Mouse (Mus musculus) olfactory bulb, adult 2 months (tissue): ENCODE data around the gene Agmat. TPM values are rescaled to one million over a fixed set of nuclear protein-coding genes. Genes with fewer than 3 reads are reported as not detected.
A peak's percentile ranks its signal among the peaks of the same experiment; 100 is the strongest.
"Not testable (repeated sequence)": the region's sequence is repeated elsewhere in the genome, so short reads cannot be mapped to it uniquely, and the experiment has no call there.

Experiments used
- H3K27ac ChIP-seq: fragments of 200-500 bp; 2 replicates; pipeline ENCODE4 v1.5.1; 2012; ENCODE audit warnings: low read depth, low read length; ENCODE audit not compliant: insufficient read depth
- H3K4me1 ChIP-seq: fragments of 200-500 bp; 2 replicates; pipeline ENCODE4 v1.6.1; 2012; ENCODE audit warnings: low read length; ENCODE audit not compliant: control insufficient read depth, insufficient read depth
- H3K4me3 ChIP-seq: fragments of 200-500 bp; 2 replicates; pipeline ENCODE4 v1.5.1; 2012; ENCODE audit warnings: mild to moderate bottlenecking, low read depth, low read length, moderate library complexity; ENCODE audit not compliant: insufficient read depth
- CTCF ChIP-seq: fragments of 200-500 bp; IDR thresholded peaks from 2 replicates; pipeline ENCODE4 v1.5.1; 2012; ENCODE audit warnings: low read depth, mild to moderate bottlenecking, low read length, moderate library complexity; ENCODE audit not compliant: insufficient read depth
- POLR2A ChIP-seq: fragments of 200-500 bp; IDR thresholded peaks from 2 replicates; pipeline ENCODE4 v1.6.1; 2012; ENCODE audit warnings: mild to moderate bottlenecking, low read depth, low read length, moderate library complexity; ENCODE audit not compliant: insufficient read depth
- WGBS: fragments of 180-500 bp; shearing (Covaris S2); methylation state at CpG from one replicate; pipeline ENCODE4 v1.1.7; 2018; 5-methylcytosine and 5-hydroxymethylcytosine counted together
- polyA plus RNA-seq: library from polyadenylated mRNA; stranded (reverse); fragments of >200 nt; gene quantifications from 2 replicates; pipeline ENCODE4 v1.2.4, GENCODE M21; 2012; ENCODE audit warnings: low replicate concordance; ENCODE audit not compliant: missing spikeins, insufficient read depth, insufficient read length

Agmat gene
- polyA plus RNA-seq, 1 experiment, result not detected

GRCm38 (mm10) chr4:141766316-141766667, 19.8 kb downstream of the Agmat start:
- WGBS, result 34% methylated on average over 8 of the region's 8 CpGs
- peaks cover 17% of the 10 kb centered on the region for H3K4me1 ChIP-seq
- TF ChIP-seq CTCF, result no peak
- no peak for TF ChIP-seq POLR2A
- no peak overlapping the region for H3K27ac ChIP-seq
- H3K4me3 ChIP-seq, result no peak overlapping the region

GRCm38 (mm10) chr4:141766668-141767352, 20.3 kb downstream of the Agmat start:
- TF ChIP-seq CTCF, result no peak
- TF ChIP-seq POLR2A, result no peak
- no peak overlapping the region for H3K4me3 ChIP-seq
- H3K4me1 ChIP-seq, result peaks cover 17% of the 10 kb centered on the region
- WGBS, result 24% methylated on average over 19 of the region's 19 CpGs
- H3K27ac ChIP-seq, result no peak overlapping the region

- Histone ChIP-seq H3K27ac (peak overlapping the region; percentile 4; the same call in 1 of the 2 replicates), H3K4me1 (peaks cover 17% of the 10 kb centered on the region), H3K4me3 (no peak overlapping the region)
- WGBS, result 66% methylated on average over 19 of the region's 19 CpGs
- TF ChIP-seq CTCF, result no peak
- TF ChIP-seq POLR2A, result no peak
Observed at GRCm38 (mm10) chr4:141767353-141768036, 21.0 kb downstream of the Agmat start.

DNA sequence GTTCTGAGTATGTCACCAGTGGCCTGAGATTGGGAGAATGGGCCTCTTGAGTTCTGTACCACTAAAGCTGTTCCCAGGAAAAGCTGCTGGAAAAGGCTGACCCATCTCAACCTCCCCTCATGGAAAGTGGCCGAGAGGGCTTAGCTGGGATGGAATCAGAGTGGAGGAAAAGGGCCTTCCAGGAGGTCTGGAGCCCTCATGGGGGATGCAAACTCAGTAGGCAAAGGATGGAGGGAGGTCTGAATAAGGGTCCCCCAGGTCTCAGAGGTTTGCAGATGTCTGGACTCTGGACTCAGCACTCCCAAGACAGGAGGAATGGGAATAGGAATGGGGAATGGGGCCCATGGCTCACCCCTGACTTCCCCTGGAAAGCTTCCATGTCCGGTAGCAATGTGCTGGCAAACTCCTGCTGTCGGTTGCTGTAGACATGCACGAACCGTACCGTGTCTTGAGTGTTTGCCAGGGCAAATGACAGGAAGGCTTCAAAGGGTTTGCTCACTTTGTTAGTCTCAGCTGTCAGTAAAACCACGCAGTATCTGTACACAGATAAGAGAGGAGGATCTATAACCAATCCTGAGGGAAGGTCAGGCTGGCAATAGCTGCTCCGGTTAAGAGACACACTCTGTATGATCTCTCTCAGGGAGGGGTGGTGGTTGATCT, 23.2 kb downstream of the Agmat start:
- TF ChIP-seq POLR2A (no peak), CTCF (no peak)
- 70% methylated on average over 8 of the region's 8 CpGs for whole genome bisulfite sequencing
- H3K4me3 ChIP-seq, result no peak overlapping the region
- no peak overlapping the region for H3K27ac ChIP-seq
- peaks cover 17% of the 10 kb centered on the region for H3K4me1 ChIP-seq

GRCm38 (mm10) chr4:141771823-141772222, 25.4 kb downstream of the Agmat start:
- no peak overlapping the region for H3K27ac ChIP-seq
- no peak for TF ChIP-seq POLR2A
- no peak for TF ChIP-seq CTCF
- WGBS, result 93% methylated on average over 8 of the region's 8 CpGs
- H3K4me1 ChIP-seq, result peaks cover 11% of the 10 kb centered on the region
- no peak overlapping the region for H3K4me3 ChIP-seq

DNA sequence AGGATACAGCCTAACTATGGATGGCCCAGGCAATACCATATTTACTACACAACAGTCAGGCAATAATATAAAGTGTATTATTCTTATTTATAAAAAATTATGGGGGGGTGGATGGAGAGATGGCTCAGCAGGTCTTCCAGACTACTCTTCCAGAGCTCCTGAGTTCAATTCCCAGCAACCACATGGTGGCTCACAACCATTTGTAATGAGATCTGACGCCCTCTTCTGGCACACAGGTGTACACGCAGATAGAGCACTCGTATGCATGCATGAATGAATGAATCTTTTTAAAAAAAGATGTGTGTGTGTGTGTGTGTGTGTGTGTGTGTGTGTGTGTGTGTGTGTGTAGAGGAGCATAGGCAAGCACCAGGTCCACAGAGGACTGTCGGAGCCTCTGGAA, 26.5 kb downstream of the Agmat start:
- WGBS, result 87% methylated on average over 4 of the region's 4 CpGs

GRCm38 (mm10) chr4:141779828-141780227, 33.4 kb downstream of the Agmat start:
- Histone ChIP-seq H3K4me1 (peaks cover 15% of the 10 kb centered on the region), H3K4me3 (no peak overlapping the region), H3K27ac (no peak overlapping the region)
- 79% methylated on average over 8 of the region's 8 CpGs for WGBS
- TF ChIP-seq CTCF (no peak), POLR2A (no peak)

More for the DNA sequence above, 26.5 kb downstream of the Agmat start:
- not testable (repeated sequence) for H3K4me3 ChIP-seq, H3K27ac ChIP-seq, H3K4me1 ChIP-seq

GRCm38 (mm10) chr4:141781201-141781985, 34.9 kb downstream of the Agmat start:
- Histone ChIP-seq H3K27ac (no peak overlapping the region), H3K4me3 (no peak overlapping the region), H3K4me1 (peaks cover 24% of the 10 kb centered on the region)
- 84% methylated on average over 8 of the region's 8 CpGs for WGBS
- TF ChIP-seq CTCF, result no peak

DNA sequence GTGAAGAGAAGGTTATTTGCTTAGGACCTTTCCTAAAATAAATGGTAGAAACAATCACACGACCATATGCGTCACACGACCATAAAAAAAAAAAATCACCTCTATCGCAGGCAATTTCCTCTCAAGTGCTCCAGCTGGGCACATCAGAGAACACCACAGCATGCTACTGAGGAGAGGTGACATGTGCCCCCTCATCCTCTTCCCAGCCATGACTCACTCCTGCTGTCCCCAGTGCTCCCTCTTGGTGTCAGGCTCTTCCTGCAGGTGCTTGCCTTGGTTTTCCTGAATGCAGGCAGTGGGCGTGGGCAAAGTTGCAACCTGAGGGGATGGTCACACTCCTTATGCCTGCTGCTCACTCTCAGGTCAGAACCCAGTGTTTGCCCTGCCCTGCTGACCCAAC, 38.4 kb downstream of the Agmat start:
- WGBS, result 50% methylated on average over 5 of the region's 5 CpGs
- Histone ChIP-seq H3K27ac (no peak overlapping the region), H3K4me3 (no peak overlapping the region), H3K4me1 (peaks cover 21% of the 10 kb centered on the region)
- TF ChIP-seq POLR2A (no peak), CTCF (no peak)
